Mouse (Mus musculus): ENCODE data around the gene Gm27027.

GRCm38 (mm10) chr2:93963802-93964201 is 32.4 kb downstream of the Gm27027 start:
- no peak for TF ChIP-seq CTCF (IDR thresholded peaks at IDR 0.05; ENCODE audit: low read depth)
- TF ChIP-seq EP300 (IDR thresholded peaks at IDR 0.05; ENCODE audit: low read depth): no peak

Measured in heart, postnatal 0 days (tissue).